Mouse (Mus musculus) brain, adult 10 weeks (tissue): Measurements from ENCODE around the gene Flt1. TPM values are rescaled to one million over a fixed set of nuclear protein-coding genes. Genes with fewer than 3 reads are reported as not detected.

Experiments used
- polyA plus RNA-seq: library from polyadenylated mRNA; stranded (reverse); fragments of 350-450 nt; fragmentation: Illumina TruSeq; extraction: RNeasy Lipid Tissue Mini Kit (QIAGEN cat#74804); gene quantifications from one replicate; pipeline ENCODE4 v1.2.3, GENCODE M21; 2015; ENCODE audit warnings: low read depth, low replicate concordance

Flt1 gene
- 25.9 TPM for polyA plus RNA-seq

GRCm38 (mm10) chr5:147725831-147726700 lies at the start of gene Flt1:
TSS of gene Flt1 (minus strand) at chr5:147726011.

Other genes with a start within 250 kb of the Flt1 start
- 300 TPM for gene Pomp, start 134.4 kb upstream of the Flt1 start, polyA plus RNA-seq
- 9.2 TPM for gene Slc46a3, start 168.8 kb upstream of the Flt1 start, polyA plus RNA-seq
- 24.5 TPM for gene Mtus2, start 231.3 kb upstream of the Flt1 start, polyA plus RNA-seq